Mouse (Mus musculus): Measurements from ENCODE around the gene Mettl8.

Mettl8 gene

GRCm38 (mm10) chr2:71055300-71056114 lies at the start of gene Mettl8, which contains the start of gene Dcaf17:
Gene Mettl8, minus strand, starts transcription at chr2:71055583.
Gene Dcaf17, plus strand, starts transcription at chr2:71055328.
- DNase-seq (ENCODE audit: low spot score), result peak; percentile 95

DNA sequence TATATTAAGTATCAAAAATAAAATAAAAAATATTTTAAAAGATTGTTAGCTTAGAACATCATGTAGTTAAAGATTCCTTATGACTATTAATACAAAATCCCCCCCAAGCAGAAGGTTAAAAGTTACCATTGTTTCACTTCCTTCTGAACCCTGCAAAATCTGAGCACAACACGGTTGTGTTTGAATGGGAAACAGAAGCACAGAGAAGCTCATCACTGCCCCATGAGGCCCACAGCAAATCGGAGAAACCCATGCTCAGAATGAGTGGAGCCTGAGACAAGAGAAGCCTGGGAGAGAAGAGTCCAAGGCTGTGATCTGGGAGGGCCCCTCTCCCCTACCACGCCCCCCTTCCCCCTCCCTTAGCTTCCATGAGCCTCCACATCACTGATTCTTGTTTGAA lies 49.3 kb upstream of the Mettl8 start:
- no peak for DNase-seq (ENCODE audit: low spot score)

- no peak for DNase-seq (ENCODE audit: low spot score)
Measured at GRCm38 (mm10) chr2:71103292-71103680, 47.9 kb upstream of the Mettl8 start.

- DNase-seq (ENCODE audit: low spot score), result no peak
Measured at GRCm38 (mm10) chr2:71102621-71103291, 47.4 kb upstream of the Mettl8 start.

- no peak for DNase-seq (ENCODE audit: low spot score)
Measured at GRCm38 (mm10) chr2:71096170-71096569, 40.8 kb upstream of the Mettl8 start.

DNA sequence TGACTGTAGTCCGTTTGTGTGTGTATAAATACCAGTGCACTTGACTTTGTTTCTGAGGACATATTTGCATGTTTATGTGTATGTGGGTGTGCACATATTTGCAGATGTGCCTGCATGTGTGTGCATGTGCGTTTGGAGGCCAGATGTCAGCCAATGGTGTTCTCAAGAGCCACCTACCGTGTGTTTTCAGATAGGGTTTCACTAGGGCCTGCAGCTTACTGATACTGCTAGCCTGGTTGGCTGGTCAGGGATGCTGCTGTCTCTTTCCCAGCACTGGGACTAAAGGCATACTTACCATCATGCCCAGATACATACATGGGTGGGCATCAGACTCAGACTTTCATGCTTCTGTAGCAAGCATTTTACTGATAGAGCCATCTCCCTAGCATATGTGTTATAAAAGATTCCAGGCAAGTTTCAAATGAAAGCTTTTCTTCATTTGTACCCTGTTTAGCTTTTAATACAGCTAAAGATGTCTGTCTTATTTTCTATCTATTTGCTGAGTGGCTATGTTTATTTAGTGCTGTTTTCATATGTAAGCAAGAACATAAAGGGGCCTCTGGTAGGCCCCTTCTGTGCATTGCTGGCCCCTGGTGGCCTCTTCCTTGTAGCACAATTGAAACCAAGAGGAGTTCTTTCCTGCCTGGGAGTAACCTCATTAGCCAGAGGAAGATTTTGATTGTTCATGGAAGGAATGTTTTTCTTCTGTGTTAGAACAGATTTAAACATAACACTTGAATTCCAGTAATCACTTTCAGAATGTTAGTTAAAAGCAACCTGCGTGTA lies 35.5 kb upstream of the Mettl8 start:
- peak; percentile 8 for DNase-seq (ENCODE audit: low spot score)

DNA sequence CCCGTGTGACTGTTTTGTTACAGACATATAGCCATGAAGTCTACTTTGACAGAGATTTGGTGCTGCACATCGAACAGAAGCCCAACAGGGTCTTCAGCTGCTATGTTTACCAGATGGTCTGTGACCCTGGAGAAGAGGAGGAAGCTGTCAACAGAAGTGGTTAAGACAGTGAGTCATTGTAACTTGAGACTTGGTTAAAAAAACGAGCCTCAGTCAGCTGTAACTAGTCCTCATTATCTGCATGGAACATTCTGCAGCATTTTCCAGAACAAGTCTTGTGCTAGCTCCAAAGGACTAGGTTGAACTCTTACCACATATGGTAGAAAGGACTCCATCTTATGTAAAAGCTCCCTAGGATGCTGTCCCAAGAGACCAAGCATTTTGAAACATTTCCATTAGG lies 34.4 kb upstream of the Mettl8 start:
- DNase-seq (ENCODE audit: low spot score), result no peak

- DNase-seq (ENCODE audit: low spot score), result no peak
Measured at GRCm38 (mm10) chr2:71083454-71084193, 28.2 kb upstream of the Mettl8 start.

GRCm38 (mm10) chr2:71082416-71082815 lies 27.0 kb upstream of the Mettl8 start:
- no peak for DNase-seq (ENCODE audit: low spot score)

DNA sequence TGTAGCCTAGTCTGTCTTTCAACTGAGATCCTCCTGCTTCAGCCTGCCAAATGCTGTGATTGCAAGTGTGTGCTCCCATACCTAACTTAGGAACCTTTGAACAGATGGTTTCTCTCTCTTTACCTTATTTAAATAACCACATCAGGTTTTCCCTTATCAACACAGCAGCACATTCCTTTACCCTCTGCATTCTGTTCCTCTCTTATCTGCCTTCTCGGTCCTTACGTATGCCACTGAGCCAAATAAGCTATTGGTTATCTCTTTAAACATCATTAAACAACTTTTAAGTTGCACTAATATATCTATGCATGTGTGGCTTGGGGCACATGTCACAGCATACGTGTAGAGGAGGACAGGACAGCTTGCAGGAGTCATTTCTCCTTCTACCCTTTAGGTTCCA lies 18.4 kb upstream of the Mettl8 start:
- no peak for DNase-seq (ENCODE audit: low spot score)

- no peak for DNase-seq (ENCODE audit: low spot score)
Measured at GRCm38 (mm10) chr2:71073330-71073729, 17.9 kb upstream of the Mettl8 start.

DNA sequence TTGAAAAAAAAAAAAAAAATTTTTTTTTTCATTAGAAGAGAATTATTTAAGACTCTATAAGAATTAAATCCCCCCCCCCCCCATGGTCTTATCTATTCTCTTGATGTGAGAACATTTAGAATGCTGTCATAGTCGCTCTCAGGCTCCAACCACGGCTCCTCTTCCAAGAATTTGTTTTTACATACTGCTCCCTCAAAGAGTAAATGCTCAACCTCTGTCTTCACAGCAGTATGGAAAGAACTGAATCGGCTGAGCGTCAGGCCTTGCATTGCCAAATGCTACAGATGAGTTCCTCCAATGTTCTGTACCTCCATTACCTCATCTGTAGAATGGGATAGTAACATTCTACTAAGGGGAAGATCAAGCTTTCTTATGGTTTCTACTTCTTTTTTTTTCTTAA lies 16.2 kb upstream of the Mettl8 start:
- DNase-seq (ENCODE audit: low spot score), result no peak

- DNase-seq (ENCODE audit: low spot score), result no peak
Measured at GRCm38 (mm10) chr2:71056115-71056835, 892 bp upstream of the Mettl8 start.

- no peak for DNase-seq (ENCODE audit: low spot score)
Measured at GRCm38 (mm10) chr2:71054716-71055115, 667 bp downstream of the Mettl8 start.

DNA sequence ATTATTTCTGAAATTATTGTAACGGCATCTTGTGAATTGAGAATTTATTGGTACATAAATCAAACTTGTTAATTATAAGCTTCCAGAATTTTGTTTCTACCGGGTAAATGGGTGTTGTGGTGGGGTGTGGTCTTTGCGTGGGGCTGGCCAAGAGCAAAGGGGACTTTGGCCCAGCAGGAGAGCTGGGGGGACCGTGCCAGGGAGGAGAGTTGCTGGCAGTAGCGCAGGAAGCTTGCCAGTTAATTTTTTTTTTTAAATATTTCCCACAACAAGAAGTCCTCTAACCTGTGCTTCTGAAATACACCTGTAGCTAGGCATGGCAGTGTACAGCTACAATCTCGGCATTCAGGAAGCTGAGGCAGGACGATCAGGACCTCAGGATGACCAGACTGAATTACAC lies 4.9 kb downstream of the Mettl8 start:
- no peak for DNase-seq (ENCODE audit: low spot score)

DNA sequence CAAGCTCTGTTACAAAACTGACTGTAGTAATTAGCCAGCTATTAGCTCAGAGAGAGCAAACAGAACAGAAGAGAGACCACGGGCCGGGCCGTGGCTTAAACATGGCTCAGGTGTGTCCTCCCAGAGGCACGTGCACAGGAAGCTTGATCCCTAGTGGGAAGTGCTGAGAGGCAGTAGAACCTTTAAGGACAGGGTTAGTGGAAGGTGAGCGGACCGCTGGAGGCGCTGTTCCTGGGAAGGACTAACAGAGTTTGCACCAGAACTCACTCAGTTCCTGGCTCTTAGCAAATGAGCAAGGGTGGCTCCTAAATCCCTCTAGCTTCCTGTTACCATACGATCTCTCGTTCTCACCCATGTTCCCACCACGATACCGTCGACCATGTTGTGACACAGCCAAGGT lies 6.5 kb downstream of the Mettl8 start:
- DNase-seq (ENCODE audit: low spot score), result no peak

- peak; percentile 63 for DNase-seq (ENCODE audit: low spot score)
Measured at GRCm38 (mm10) chr2:71046751-71047320, 8.5 kb downstream of the Mettl8 start.

- DNase-seq (ENCODE audit: low spot score), result no peak
Measured at GRCm38 (mm10) chr2:71046151-71046550, 9.2 kb downstream of the Mettl8 start.

DNA sequence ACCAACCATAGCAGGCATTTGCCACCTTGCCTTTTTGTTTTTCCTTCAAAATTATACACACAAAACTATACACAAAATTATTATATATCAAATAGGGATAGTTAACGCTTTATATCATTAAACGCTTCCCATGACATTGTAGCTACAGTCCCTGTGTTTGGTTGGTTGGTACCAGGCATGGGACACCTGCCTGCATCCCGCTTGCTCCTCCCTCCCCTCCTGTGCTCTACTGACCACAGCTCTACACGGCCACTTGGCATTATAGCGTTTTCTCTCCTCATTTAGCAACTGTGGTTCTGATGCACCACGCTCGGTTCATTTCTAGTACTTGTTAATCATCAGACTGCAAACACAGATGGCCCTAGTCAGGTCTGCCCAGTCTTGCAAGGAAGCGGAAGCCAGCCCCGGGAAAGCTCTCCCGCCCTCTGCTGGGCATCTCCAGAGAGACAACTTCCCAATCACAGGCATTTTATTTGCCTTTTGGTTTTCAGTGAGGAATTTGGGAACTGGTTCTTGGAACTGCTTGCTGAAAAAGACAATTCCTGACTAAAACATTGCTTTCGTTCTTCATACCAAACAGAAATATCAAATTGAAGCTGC lies 15.8 kb downstream of the Mettl8 start:
- peak; percentile 13 for DNase-seq (ENCODE audit: low spot score)

GRCm38 (mm10) chr2:71037447-71037846 lies 17.9 kb downstream of the Mettl8 start:
- no peak for DNase-seq (ENCODE audit: low spot score)

DNA sequence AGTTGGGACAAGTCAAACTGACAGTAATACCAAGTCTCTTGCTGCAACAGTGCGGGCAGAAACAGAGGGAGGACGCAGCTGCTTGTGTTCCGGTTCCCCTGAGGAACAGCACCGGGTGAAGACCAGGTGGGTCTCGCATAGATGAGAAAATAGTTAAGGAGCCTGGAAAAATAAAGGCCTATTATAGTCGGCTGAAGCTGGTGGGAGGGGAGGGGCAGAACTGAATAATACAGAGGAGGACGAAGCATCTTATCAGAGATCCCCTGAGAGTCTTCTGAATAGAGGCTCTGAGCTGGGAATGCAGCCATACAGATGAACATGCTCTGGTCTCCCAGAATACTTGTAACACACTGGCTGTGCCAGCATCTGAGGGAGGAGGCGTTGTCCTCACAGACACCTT lies 21.4 kb downstream of the Mettl8 start:
- DNase-seq (ENCODE audit: low spot score), result no peak
